Mouse (Mus musculus): ENCODE results near the gene D430041D05Rik. TPM values are rescaled to one million over a fixed set of nuclear protein-coding genes. Genes with fewer than 3 reads are reported as not detected.
"Not testable (repeated sequence)": the region's sequence is repeated elsewhere in the genome, so short reads cannot be mapped to it uniquely, and the experiment has no call there.

D430041D05Rik gene
- total RNA-seq, 2 experiments from 2014 or later, result 110 TPM

- DNase-seq; intact Hi-C loops (cut with DNase I): not testable (repeated sequence)
These were observed 314.0 kb downstream of the D430041D05Rik start for GRCm38 (mm10) chr2:104096796-104097195.

GRCm38 (mm10) chr2:104096256-104096655, 314.6 kb downstream of the D430041D05Rik start:
- DNase-seq, result no peak
- intact Hi-C loops (cut with DNase I), result no loop called here

- intact Hi-C loops (cut with DNase I), result loop anchor here (2.0 kb wide), 1 partner anchor 27 kb away; the partner anchor contains the start of genes Cd59b and Gm10799
- peak; percentile 53 for DNase-seq
These were observed 315.0 kb downstream of the D430041D05Rik start, which contains the start of gene Cd59a for GRCm38 (mm10) chr2:104095741-104096213. Gene Cd59a, plus strand, starts transcription at chr2:104095801.

GRCm38 (mm10) chr2:104093305-104093704, 317.5 kb downstream of the D430041D05Rik start:
- intact Hi-C loops (cut with DNase I), result no loop called here
- DNase-seq, result no peak

Small RNA genes within 50 kb of the gene (microRNA-seq; reads per million reads assigned to microRNA genes)
- not detected for gene Mir1902

Other genes with a start within 250 kb of the D430041D05Rik start
- gene Hipk3, start 83.4 kb upstream of the D430041D05Rik start, total RNA-seq (2021), result 10 to 100 TPM; 49.0 to 52.8 TPM
- gene Cstf3, start 179.5 kb upstream of the D430041D05Rik start, total RNA-seq (2021), result 10 to 100 TPM; 51.5 to 60.2 TPM

Data from left cerebral cortex, postnatal 4 days (tissue).